Mouse (Mus musculus) thymus, adult 18-20 months (tissue): ENCODE results near the gene Eif2ak3.

Experiments used
- DNase-seq, 2 experiments: peaks; one replicate each; pipeline ENCODE4 v3.0.0; 2022; ENCODE audit warnings: mixed read lengths in 2 of 2

Gene Eif2ak3

DNA sequence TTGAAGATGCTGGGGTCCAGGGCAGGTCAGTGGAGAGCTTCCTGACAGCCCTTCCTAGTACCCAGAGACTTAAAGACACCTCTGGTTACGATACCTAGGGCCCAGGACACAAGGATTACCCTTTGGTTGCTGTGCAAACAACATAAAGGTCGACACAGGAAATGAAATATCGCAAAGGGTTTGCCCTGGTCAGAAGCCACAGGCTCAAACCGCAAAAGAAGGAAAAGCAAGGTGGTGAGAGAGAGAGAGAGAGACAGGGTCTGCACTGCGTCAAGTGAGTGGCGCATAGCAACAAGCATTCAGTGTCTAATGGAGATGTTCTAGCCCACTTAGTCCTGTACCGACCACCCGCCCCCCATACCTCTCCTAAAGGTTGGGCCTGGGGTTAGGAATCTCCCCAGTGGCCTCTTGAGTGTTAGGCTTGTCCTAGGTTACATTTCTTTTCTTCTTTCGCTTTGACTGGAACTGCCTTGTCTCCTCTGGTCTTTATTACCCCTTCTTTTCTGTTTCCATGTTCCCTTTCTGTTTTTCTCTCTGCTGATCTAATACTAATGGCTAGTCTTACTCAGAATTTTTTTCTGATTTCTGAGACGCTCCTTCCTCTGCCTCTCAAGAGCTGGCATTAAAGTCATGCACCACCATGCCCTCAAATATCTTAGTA lies 13.0 kb upstream of the Eif2ak3 start:
- DNase-seq, result no peak

DNA sequence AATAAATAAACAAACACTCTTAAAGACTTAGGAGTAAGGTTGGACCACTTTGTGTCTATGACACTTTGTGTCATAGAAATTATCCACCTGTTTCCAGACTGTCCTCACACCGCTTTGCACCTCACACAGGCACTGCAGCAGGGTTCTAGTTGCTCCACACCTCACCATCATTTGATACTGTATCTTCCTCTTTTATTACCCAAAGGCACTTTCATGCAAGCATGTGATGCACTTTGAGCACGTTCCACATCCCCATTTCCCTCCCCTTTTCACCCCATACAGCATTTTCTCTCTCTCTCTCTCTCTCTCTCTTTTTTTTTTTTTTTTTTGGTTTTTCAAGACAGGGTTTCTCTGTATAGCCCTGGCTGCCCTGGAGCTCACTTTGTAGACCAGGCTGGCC lies 7.0 kb upstream of the Eif2ak3 start:
- DNase-seq, result no peak

DNA sequence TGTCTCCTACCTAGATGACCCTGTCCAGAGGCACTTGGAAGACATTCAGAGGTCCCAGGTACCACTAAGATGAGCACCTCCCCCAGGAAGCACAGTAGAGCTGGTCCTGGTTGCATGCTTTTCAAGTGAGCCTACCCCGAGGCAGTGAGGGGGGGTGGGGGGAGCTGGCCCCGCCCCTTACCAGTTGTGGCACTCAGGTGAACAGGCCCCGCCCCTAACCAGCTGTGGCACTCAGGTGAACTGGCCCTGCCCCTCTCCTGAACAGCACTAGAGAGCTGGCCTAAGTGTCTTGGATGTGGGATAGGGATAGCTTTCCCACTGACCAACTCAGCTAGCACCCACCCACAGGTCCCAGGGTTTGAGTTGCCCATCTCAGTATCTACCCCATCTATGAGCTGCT lies 5.8 kb upstream of the Eif2ak3 start:
- no peak for DNase-seq

DNA sequence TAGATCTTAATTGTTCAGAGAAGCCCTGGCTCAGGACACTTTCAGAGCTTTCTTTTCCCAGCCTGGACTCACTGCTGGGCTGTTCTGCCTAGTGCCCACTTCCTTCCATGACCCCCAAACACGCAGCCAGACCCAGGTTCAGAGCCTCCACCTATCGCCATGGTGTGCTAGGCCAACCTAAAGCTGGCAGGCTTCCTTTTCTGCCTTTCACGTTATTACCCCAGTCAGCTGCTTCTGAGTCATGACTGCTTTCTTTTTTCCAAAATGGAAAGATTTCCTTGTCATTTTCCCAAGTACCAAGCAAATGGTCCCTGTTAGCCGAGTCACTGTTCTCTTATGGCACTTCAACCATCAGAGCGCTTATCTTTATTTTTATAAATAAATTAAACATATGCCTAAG lies 4.0 kb upstream of the Eif2ak3 start:
- DNase-seq, result no peak

DNA sequence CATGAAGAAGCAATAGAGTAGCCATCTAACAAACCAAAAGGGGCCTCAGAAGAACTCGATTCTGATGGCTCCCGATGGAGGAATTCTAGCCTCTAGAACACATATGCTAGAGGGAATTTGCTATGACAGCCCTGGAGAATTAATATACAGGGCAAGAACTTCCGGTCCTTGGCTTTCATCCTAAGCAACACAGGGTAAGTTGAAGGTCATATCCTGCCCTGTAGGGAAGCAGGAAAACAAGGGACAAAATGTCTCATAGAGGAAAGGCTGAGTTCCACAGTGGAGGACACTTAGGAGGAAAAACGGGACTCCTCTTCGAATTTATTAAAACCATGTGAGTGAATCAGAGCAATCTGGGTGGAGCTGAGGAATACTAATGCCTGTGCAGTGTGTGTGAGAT lies 1.3 kb upstream of the Eif2ak3 start:
- DNase-seq, result no peak

DNA sequence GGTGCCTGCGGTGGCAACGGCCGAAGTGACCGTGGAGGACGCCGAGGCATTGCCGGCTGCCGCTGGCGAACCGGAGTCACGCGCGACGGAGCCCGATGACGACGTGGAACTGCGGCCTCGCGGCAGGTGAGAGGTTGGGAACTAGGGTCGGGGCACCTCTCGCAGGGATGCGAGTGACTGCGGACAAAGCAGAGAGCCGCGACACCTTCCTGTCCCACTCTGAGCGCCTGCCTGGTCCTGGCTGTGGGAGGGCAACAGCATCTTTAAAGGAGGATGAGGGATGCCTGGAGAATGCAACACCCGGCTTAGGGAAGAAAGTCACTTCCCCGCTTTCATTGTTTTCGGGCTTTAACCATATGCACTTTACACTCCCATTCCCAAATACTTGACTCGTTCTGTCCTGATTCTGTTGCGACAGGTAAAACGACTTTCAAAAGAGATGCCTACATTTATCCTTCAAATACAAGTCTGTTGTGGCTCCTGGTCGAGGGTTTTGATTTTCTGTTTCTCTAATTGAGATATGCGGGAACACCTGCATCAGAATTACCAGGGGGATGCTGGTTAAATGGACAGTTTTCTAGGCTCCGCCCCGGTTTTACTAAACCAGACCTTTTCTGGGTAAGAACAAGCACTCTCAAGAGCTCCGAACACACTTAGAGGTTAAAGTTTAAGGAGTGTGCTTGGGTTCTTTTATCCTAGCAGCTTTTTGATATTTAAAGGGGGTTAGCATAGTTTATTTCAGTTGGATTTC lies 756 bp downstream of the Eif2ak3 start:
- DNase-seq, result peak; percentile 42 to 47

DNA sequence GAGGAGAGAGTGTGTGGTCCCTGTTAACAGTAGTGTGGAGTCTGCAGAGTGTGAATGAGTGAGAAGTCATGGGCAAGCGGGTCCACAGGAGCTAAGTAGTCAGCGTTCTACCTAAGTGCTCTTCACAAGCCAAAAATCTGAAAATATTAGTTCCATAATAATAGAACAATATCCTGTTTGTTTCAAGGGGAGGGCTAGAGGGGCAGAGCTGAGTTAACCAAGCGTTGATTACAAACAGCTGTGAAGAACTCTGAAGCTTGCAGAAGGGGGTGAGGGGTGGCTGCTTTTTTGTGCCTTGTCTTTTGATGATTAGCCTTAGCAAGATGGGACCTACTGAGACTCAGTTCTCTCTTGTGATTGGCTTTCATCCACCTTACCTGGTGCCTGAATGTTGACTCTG lies 3.1 kb downstream of the Eif2ak3 start:
- DNase-seq, result no peak

DNA sequence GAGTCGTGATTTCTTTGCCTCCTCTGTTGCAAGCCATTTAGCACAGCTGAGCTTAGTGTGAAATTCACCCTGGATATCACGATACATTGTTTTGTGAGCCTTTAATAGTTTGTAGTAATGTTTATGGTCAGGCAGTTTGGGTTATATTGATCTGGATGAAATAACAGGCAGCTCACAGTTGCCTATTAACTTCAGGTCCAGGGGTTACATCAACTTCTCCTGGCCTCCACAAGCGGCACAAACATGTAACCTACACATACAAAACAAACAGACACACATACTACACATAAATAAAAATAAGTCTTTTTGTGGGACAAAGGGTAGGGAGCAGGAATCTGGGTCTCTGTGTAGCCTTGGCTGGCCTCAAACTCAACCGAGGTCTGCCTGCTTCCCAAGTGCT lies 9.1 kb downstream of the Eif2ak3 start:
- DNase-seq, result no peak

DNA sequence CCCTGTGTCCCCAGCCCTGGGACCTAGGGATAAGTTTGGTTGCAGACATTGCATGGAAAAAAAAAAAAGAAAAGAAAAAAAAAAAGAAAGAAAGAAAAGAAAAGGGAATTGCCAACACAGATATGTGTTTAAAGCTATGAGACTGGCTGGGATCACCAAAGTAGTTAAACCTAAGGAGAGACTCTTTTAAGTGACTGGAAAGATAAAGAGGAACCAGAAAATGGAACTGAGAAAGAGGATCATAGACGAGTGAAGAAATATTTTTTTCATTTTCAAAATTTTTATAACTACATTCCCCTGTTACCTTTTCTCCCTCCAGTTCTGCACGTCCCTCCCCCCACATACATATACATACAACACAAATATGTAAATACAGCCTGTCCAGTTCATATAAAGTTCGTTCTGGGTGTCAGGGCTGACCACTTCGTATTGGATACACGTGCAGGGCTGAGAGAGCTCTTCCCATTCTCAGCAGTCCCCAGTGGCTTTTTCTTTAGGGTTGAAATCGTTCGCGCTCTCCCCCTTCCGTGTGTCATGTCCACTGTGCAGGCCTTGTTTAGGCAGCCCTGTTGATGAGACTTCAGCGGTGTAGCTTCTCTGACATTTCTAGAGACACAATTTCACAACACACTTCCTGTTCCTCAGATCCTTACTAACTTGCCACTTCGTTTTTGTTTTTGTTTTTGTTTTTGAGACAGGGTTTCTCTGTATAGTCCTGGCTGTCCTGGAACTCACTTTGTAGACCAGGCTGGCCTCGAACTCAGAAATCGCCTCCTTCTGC lies 11.4 kb downstream of the Eif2ak3 start:
- DNase-seq, result no peak

DNA sequence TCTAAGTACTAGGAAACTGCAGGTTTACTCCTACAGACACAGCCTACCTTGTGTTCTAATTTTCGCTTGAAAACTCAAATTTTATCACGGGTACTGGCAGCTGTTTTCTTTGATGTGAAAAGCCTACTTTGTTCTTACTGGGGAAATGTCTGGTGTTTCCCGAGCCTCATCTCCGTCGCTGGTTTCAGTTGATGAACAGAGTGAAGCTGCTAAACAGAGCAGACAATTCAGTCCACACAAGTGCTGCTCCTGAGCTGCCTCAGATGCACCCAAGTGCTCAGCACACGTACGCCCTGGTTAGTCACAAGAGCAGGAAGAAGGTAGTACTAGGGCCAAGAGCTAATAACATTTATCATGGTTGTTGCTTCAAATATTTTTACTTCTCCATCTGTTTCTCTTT lies 18.4 kb downstream of the Eif2ak3 start:
- peak in 1 of 2 experiments; percentile 34 for DNase-seq

DNA sequence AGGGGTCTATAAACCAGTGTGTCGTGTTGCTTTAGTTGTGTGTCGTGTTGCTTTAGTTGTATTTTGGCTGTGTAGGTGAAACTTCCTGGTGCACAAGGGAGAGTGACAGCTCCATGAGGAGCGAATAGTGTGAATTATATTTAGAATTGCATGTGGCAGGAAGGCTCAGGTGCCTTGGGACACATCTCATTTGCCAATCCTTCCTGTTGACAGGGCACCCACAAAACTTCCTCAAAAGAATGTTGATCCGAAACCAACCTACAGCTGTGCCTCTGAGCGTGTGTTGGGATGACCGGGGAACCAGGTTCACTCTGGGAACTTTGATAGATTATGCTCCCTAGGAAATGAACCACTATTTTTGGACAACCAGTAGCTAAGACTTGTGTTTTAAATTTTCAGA lies 20.0 kb downstream of the Eif2ak3 start:
- DNase-seq, result no peak

DNA sequence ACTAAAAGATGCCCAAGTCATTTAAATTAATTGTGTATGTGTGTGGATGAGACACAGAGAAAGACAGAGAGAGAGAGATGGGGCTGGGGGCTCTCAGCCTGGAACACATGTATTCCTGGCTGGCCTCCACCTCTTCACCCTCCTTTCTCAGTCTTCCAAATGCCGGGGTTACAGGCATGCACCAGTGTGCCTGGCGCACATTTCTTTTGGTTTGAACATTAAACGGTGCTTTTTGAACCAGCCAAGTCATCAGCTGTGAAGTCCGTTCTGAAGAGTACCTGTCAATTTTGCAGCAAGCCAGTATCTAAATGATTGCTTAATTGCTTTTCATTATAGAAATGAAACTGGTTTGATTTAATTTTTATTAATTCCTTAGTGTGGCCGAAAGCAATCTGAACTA lies 22.4 kb downstream of the Eif2ak3 start:
- DNase-seq, result no peak

DNA sequence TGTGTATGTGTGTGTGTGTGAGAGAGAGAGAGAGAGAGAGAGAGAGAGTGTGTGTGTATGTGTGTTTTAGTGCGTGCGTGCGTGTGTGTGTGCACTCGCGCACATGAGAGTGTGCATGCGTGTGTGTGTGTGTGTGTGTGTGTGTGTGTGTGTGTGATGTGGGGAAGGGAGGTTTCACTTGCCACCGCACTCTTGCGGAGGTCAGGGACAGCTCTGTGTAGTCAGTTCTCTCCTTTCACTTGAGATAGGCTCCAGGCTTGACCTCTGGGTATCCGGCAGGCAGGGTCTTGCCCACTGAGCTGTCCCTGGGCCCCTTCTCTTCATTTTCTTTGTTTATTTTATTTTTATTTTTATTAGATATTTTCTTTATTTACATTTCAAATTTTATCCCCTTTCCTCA lies 23.0 kb downstream of the Eif2ak3 start:
- DNase-seq, result no peak

DNA sequence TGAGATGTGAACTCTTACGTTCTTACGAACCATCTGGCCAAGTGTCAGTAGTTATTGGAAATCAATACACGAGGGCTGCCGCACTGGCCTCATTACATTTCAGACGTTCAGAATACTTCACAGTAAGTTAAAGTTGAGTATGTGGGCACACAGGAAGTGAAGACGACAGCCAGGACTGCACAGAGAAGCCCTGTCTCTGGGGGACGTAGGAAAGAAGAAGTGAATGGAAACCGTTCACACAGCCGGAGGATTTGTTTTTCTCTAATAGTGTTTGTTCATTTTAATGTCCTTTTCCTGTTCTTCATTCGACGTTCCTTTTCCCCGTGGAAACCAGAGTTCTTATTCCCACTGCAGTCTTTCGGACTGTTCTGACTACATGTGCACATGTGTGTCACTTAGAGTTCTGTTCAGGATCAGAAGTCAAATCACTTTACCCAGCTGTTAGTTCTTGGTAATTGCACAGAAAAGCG lies 27.2 kb downstream of the Eif2ak3 start:
- no peak for DNase-seq

DNA sequence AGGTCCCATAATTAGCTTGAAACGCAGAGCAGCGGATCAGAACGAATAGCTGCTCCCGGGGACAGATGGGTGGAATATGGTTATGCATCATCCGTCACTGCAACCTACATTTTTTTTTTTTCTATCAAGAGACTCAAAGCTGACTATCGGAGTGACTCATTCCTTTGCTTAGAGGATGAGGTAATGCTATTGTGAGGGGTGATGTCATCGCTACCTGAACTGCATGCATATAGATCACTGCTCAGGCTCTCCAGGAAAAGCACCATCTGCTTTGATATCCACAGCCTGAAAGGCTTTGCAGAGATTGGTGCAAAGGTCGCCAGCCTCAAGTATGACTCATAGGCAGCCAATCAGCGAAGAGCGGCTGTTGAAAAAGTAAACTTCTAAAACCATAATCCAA lies 27.8 kb downstream of the Eif2ak3 start:
- DNase-seq, result no peak

DNA sequence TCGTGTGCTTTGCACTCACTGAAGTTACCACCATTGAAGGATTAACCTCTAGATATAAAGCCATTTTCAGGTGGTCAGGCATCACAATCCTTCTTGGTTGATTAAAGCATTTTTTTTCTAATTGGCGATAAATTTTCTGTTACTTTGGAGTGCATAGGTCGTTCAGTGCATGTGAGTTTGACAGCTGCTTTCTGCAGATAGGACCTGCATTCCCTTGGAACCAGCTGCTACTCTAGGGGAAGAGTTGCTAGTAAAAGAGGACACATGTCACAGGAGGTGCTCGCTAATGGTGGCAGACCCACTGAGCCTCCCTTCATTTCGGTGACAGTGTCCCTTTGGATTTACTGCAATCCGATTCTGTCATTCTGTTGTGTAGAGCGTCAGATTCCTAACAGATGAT lies 28.3 kb downstream of the Eif2ak3 start:
- DNase-seq, result no peak

DNA sequence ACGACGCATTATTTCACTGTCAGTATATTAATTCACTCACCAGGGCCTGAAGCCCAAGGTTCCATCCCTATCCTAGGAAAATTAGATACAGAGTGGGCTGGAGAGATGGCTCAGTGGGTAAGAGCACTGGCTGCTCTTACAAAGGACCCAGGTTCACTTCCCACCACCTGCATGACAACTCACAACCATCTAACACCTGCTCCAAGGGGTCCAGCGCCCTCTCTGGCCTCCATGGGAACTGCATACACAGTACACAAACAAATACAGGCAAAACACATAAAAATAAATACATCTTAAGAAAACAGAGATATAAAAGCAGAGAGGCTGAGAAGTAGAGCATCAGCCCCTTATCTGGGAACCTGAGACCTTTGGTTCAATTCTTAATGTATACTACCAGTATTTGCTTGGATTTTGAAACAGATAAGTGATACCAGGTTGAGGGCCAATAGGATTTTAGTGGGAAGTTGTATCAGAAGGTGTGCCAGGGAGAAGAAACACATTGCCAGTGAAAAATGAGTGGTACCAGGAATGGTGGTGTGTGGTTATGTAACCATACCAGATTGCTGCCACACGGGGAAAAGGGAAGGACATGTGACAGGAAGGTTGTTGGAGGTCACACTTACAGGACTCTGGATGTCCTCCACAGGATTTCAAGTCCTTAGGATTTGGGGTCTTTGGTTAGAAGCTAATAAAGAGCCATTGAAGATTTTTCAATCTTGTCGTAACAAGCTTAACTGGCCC lies 29.9 kb downstream of the Eif2ak3 start:
- DNase-seq, result no peak

DNA sequence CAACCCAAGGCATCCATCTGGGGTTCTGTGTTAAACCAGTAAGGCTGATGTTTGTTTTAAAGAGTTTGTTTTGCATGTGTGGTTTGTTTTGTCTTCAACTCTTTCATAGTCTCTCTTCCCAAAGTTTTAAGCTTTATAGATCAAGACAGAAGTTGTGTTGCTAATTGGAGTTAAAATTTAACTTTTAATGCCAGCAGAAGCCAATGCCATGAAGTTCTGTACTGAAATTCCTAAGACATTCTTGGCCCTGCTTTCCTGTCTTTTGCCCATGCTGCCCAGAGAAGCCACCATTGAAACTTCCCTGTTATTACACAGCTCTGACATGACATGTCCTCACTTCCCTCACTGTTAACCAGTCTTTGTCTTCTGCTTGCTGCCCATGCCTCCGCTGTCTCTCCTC lies 30.7 kb downstream of the Eif2ak3 start:
- DNase-seq, result no peak

DNA sequence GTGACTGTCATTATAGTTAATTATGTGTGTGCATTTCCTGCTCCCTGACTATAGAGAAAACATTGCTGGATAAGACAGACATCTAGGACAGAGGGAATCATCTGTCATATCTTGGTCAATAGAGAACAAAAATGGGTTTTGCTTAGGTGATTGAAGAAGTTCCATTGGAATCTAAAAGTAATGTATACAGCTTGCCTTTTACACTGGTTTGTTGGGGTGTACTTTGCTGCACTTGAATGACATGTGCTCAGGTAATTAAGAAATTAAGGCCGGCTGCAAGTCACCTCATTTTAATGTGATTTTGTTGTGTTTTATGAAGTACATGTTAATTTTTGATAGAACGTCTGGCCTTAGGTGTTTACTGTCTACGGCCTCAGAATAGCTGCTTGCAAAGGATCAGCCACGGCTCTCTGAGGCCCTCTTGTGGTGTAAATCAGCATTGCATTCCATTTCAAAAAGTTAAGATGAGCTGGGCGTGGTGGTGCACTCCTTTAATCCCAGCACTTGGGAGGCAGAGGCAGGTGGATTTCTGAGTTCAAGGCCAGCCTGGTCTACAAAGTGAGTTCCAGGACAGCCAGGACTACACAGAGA lies 36.5 kb downstream of the Eif2ak3 start:
- DNase-seq, result peak; percentile 33 to 59

DNA sequence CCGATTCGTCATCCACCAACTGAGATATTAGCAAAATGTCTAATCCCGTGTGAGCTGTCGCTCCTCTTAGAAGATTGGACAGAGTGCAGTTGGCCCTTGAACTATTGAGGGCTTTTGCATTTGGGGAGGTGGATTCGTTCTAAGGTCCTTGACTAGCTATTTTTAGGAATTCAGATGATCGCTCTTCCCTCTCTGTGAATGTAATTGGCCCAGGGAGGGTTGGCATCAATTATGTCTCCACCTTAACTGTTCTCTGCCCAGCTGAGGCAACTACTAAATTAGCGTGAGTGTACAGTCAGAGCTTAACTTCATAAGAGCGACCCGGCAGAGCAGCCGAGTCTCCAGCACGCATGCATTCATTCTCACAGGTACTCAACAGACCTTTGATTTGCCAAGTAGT lies 43.7 kb downstream of the Eif2ak3 start:
- no peak for DNase-seq

DNA sequence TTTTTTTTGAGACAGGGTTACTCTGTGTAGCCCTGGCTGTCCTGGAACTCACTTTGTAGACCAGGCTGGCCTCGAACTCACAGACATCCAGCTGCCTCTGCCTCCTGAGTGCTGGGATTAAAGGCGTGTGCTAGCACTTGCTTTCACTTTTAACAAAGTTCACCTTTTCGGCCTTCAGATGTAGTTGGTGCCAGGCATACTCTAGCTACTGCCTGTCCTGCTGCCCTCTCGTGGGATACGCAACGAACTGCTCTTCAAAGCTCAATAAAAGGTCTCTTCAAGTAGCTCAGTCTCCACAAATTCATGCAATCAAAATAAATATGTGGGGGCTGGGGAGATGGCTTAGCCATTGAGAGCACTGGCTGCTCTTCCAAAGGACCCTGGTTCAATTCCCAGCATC lies 53.9 kb downstream of the Eif2ak3 start:
- no peak for DNase-seq

DNA sequence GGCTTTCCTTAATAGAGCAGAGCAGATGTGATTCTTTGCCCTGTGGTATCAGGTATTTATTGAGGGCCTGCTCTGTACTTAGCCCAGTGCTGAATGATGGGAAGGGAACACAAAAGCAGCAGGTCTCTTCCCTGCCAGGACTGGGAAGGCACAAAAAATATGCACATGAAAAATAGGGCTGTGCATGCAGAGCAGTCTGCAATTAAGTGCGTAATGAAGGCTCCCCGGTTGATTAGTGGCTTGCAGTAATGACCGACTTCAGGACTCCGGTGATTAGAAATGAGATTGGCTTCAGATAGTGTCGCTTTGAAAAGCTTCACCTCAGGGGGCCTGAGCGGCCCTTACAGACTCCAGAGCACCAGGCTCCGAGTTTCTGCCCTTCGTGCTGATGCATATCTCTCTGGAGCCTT lies 55.3 kb downstream of the Eif2ak3 start:
- no peak for DNase-seq

DNA sequence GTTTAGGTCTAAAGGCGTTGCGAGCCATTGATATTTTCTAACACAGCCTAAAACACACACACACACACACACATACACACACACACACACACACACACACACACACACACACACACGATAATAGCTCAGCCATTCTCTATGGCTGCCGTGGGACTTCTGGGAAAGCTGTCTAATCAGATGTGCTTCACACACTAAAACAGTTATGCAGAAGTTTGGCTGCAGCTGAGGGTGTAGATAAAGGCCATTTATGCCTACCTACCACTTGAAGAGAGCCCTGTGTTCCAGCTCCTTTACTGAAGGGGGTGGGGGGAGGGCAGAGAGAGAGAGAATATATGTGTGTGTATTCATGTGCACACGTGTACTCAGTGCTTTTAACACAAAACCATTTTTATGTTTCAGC lies 59.4 kb downstream of the Eif2ak3 start:
- no peak for DNase-seq
